Mouse (Mus musculus) regulatory T cell (primary cell): ENCODE measurements around the gene Svop.

Experiments used
- in situ Hi-C: fragments of 300-600 bp; cut with MboI, MseI; formaldehyde crosslinking; loops from one replicate; pipeline ENCODE4 v1.15.1; 2025; ENCODE audit warnings: high pct_unique_total_duplicates

The Svop gene

GRCm38 (mm10) chr5:114091057-114091807 lies at the start of gene Svop:
TSS of gene Svop (minus strand) at chr5:114091570.
- in situ Hi-C loops: no loop called here

GRCm38 (mm10) chr5:114139175-114139574 lies 47.8 kb upstream of the Svop start:
- in situ Hi-C loops: no loop called here

- in situ Hi-C loops: no loop called here
These were observed 47.2 kb upstream of the Svop start for GRCm38 (mm10) chr5:114138277-114139164.

GRCm38 (mm10) chr5:114137481-114138276 lies 46.3 kb upstream of the Svop start:
- in situ Hi-C loops: no loop called here

GRCm38 (mm10) chr5:114135516-114135915 lies 44.1 kb upstream of the Svop start:
- in situ Hi-C loops: no loop called here

- in situ Hi-C loops: no loop called here
These were observed 42.7 kb upstream of the Svop start for GRCm38 (mm10) chr5:114134091-114134534.

GRCm38 (mm10) chr5:114132841-114133240 lies 41.5 kb upstream of the Svop start:
- in situ Hi-C loops: no loop called here

GRCm38 (mm10) chr5:114131521-114131840 lies 40.1 kb upstream of the Svop start:
- in situ Hi-C loops: no loop called here

GRCm38 (mm10) chr5:114130698-114131520 lies 39.5 kb upstream of the Svop start:
- in situ Hi-C loops: no loop called here

- in situ Hi-C loops: no loop called here
These were observed 38.8 kb upstream of the Svop start, which contains the start of gene Ung for GRCm38 (mm10) chr5:114130211-114130605. TSS of gene Ung (plus strand) at chr5:114130386.

GRCm38 (mm10) chr5:114129550-114130210 lies 38.3 kb upstream of the Svop start:
- in situ Hi-C loops: no loop called here

- in situ Hi-C loops: no loop called here
These were observed 36.3 kb upstream of the Svop start, which contains the start of gene Alkbh2 for GRCm38 (mm10) chr5:114127374-114128349. TSS of gene Alkbh2 (minus strand) at chr5:114128218.

GRCm38 (mm10) chr5:114126499-114127244 lies 35.3 kb upstream of the Svop start:
- in situ Hi-C loops: no loop called here

GRCm38 (mm10) chr5:114126008-114126407 lies 34.6 kb upstream of the Svop start:
- in situ Hi-C loops: no loop called here

- in situ Hi-C loops: no loop called here
These were observed 28.4 kb upstream of the Svop start for GRCm38 (mm10) chr5:114119806-114120205.

- in situ Hi-C loops: no loop called here
These were observed 25.2 kb upstream of the Svop start for GRCm38 (mm10) chr5:114116586-114116985.

- in situ Hi-C loops: no loop called here
These were observed 23.7 kb upstream of the Svop start for GRCm38 (mm10) chr5:114115030-114115429.

- in situ Hi-C loops: no loop called here
These were observed 22.0 kb upstream of the Svop start for GRCm38 (mm10) chr5:114113334-114113733.
